Mouse (Mus musculus) heart, embryonic 16.5 days (tissue): ENCODE data around the gene Cadm2. TPM values are rescaled to one million over a fixed set of nuclear protein-coding genes. Genes with fewer than 3 reads are reported as not detected.

ENCODE experiments used
- ATAC-seq: fragments of 200-750 bp; cut with Nextera tagmentation; replicated peaks from 2 replicates; pipeline ENCODE4 v1.8.0; 2017; ENCODE audit warnings: moderate number of reproducible peaks; ENCODE audit not compliant: insufficient read depth, low FRiP score; ENCODE audit errors: extremely low read depth
- H3K27ac ChIP-seq: fragments of 300-500 bp; sonication (generic); 2 replicates; pipeline ENCODE4 v1.5.1; 2014; ENCODE audit warnings: mild to moderate bottlenecking, low read length, control low read depth, moderate library complexity
- H3K27me3 ChIP-seq: fragments of 300-500 bp; sonication (generic); 2 replicates; pipeline ENCODE4 v1.6.1; 2014; ENCODE audit warnings: low read length, mixed read lengths; ENCODE audit not compliant: control insufficient read depth, insufficient read depth
- H3K36me3 ChIP-seq: fragments of 300-500 bp; sonication (generic); 2 replicates; pipeline ENCODE4 v1.6.1; 2014; ENCODE audit not compliant: control insufficient read depth, insufficient read depth
- H3K4me1 ChIP-seq: fragments of 300-500 bp; sonication (generic); 2 replicates; pipeline ENCODE4 v1.6.1; 2014; ENCODE audit warnings: low read length, mixed read lengths; ENCODE audit not compliant: control insufficient read depth, insufficient read depth
- H3K4me2 ChIP-seq: fragments of 300-500 bp; sonication (generic); 2 replicates; pipeline ENCODE4 v1.6.1; 2014; ENCODE audit warnings: low read depth, mild to moderate bottlenecking, control low read depth, low read length
- H3K4me3 ChIP-seq: fragments of 300-500 bp; sonication (generic); 2 replicates; pipeline ENCODE4 v1.5.1; 2014; ENCODE audit warnings: mild to moderate bottlenecking, control low read depth, low read length
- H3K9ac ChIP-seq: fragments of 300-500 bp; sonication (generic); 2 replicates; pipeline ENCODE4 v1.6.1; 2014; ENCODE audit warnings: low read length, control low read depth
- H3K9me3 ChIP-seq: fragments of 300-500 bp; sonication (generic); replicated peaks from 2 replicates; pipeline ENCODE4 v1.6.1; 2016; ENCODE audit warnings: low read length; ENCODE audit not compliant: control insufficient read depth
- WGBS: fragments of 180-500 bp; shearing (Covaris S2); extraction: QIAGEN DNeasy Blood & Tissue Kit; methylation state at CpG from one replicate; pipeline ENCODE4 v1.1.7; 2014; 5-methylcytosine and 5-hydroxymethylcytosine counted together
- polyA plus RNA-seq: library from polyadenylated mRNA; unstranded; fragments of >200 nt; fragmentation: Nextera tagmentation; extraction: Ambion mirVana; gene quantifications from 2 replicates; pipeline ENCODE4 v1.2.1, GENCODE M21; 2015

The Cadm2 gene
- polyA plus RNA-seq, 1 experiment from 2014 or later, result 0.20 TPM

DNA sequence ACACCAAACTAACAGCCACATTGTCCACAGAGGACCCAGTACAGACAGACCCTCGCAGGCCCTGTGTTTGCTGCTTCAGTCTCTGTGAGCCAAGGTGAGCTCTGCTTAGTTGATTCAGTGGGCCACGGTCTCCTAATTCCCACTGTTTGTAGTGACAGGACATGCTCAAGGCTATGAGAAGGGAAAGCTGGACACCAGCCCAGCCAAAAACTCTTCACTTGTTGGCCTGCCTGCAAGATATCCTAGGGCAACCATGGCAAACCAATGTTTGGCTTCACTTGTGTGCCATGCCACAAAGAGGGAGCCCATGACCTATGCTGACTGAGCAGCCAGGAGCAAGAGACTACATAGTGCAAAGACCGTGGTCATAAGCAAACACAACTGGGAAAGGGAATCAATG lies 795.8 kb downstream of the Cadm2 start:
- WGBS, result 81% methylated on average over 3 of the region's 3 CpGs
- H3K36me3 ChIP-seq, result no peaks in the 10 kb centered on the region
- no peak overlapping the region for H3K9ac ChIP-seq
- ATAC-seq, result no peak
- H3K9me3 ChIP-seq, result no peaks in the 10 kb centered on the region
- H3K4me1 ChIP-seq, result no peaks in the 10 kb centered on the region
- no peak overlapping the region for H3K4me3 ChIP-seq
- H3K4me2 ChIP-seq, result no peak overlapping the region
- no peak overlapping the region for H3K27ac ChIP-seq
- H3K27me3 ChIP-seq, result no peaks in the 10 kb centered on the region

DNA sequence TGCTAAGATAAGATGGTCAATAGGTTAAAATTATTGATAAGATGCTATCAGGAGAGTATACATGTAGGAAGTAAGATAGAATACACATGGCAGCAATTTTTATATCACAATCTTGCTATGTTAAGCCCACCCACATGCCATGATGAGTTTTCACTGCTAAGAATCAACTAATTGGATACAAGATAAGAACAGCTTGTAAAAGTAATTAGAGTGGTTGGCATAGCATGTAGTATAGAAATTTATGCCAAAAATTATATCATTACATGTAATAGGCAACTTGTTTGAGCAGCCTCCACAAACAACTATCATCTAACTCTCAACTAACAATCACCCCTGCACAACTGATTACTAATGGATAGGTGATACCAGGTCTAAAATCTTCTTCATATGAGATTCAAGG lies 809.2 kb downstream of the Cadm2 start:
- Histone ChIP-seq H3K36me3 (no peaks in the 10 kb centered on the region), H3K4me3 (no peak overlapping the region), H3K27ac (no peak overlapping the region), H3K9me3 (no peaks in the 10 kb centered on the region), H3K27me3 (no peaks in the 10 kb centered on the region), H3K4me2 (no peak overlapping the region), H3K4me1 (no peaks in the 10 kb centered on the region), H3K9ac (no peak overlapping the region)
- no peak for ATAC-seq

DNA sequence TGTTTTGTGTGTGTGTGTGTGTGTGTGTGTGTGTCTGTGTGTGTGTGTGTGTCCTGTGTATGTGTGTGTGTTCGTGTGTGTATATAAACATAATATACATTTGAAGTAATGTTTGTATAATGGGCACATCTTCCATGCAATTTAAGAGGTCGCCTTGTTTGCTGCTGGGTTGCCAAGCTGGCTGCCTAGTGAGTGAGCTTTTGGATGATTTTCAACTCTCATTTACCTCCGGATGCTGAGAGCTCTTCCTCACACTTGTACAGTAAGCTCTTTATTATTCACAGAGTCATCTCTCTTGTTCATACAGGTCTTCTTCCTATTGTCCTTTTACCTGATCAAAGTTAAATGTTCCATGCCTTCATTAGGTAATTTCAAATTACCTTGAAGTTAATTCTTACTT lies 822.5 kb downstream of the Cadm2 start:
- Histone ChIP-seq H3K4me3 (no peak overlapping the region), H3K9ac (no peak overlapping the region), H3K27ac (no peak overlapping the region), H3K4me1 (no peaks in the 10 kb centered on the region), H3K36me3 (no peaks in the 10 kb centered on the region), H3K27me3 (no peaks in the 10 kb centered on the region), H3K9me3 (no peaks in the 10 kb centered on the region), H3K4me2 (no peak overlapping the region)
- ATAC-seq, result no peak
- WGBS, result 62% methylated on average over 3 of the region's 3 CpGs

DNA sequence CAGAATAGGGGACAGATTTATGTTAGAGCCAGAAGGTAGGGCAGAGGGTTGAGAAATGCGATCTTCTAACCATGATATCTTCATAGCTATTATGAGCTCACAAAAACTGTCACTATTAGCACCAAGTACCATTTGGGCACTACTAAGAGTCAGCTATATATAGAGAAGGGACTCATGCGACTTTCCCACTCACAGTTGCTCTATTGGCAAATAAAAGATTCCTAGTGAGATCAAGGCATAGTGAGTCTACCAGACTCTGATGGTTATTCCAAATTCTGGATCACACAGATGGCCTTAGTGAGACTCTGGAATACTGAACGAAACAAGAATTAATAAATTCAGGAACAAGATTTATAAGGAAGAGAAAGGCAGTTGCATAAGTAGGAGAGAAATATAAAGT lies 827.6 kb downstream of the Cadm2 start:
- H3K27ac ChIP-seq, result no peak overlapping the region
- H3K4me3 ChIP-seq, result no peak overlapping the region
- H3K4me1 ChIP-seq, result no peaks in the 10 kb centered on the region
- no peak for ATAC-seq
- H3K27me3 ChIP-seq, result no peaks in the 10 kb centered on the region
- no peak overlapping the region for H3K4me2 ChIP-seq
- H3K36me3 ChIP-seq, result no peaks in the 10 kb centered on the region
- no peak overlapping the region for H3K9ac ChIP-seq
- H3K9me3 ChIP-seq, result no peaks in the 10 kb centered on the region
- WGBS, result 75% methylated on average over 3 of the region's 3 CpGs

DNA sequence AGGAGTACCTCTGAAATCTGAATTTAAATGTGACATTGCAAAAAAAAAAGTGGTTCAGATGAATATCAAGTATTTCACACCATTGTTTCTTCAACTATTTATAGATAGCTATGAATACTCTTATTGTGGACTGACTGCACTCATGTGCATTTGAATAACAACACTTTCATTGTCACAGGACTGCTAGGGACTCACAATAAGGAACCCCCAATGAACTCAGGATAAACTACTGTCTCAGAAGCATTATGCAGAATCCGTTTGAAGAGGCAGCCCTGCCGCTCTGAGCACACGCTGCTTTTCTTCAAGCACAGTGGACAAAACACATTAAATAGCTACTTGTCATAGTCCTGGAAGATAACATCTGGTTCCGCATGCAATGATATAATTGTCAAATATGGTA lies 848.8 kb downstream of the Cadm2 start:
- no peak for ATAC-seq
- 60% methylated on average over 4 of the region's 4 CpGs for WGBS

DNA sequence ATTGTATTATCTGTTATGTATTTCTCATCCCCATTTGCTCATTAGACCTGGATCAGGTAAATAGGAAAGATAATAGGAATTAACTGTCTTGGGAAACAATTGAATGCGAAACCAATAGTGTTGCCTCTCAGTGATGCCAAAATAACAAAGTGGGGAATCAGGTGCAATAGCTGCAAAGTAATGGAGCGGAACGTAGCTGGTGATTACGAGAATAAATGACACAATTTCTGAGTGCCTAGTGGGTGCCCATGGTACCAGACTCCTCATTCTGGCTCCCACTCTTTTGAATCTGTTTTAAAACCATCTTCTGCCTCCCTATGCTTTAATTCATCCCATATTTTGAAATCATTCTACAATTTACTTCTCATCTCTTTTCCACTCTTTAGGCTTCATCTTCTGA lies 851.2 kb downstream of the Cadm2 start:
- no peaks in the 10 kb centered on the region for H3K4me1 ChIP-seq
- no peak overlapping the region for H3K4me2 ChIP-seq
- 90% methylated on average over 4 of the region's 4 CpGs for WGBS
- no peak overlapping the region for H3K9ac ChIP-seq
- H3K27me3 ChIP-seq, result no peaks in the 10 kb centered on the region
- no peak for ATAC-seq
- no peaks in the 10 kb centered on the region for H3K36me3 ChIP-seq
- no peaks in the 10 kb centered on the region for H3K9me3 ChIP-seq
- H3K4me3 ChIP-seq, result no peak overlapping the region
- no peak overlapping the region for H3K27ac ChIP-seq

More for the DNA sequence above, 848.8 kb downstream of the Cadm2 start:
- no peaks in the 10 kb centered on the region for H3K9me3 ChIP-seq
- H3K4me2 ChIP-seq, result no peak overlapping the region
- no peak overlapping the region for H3K4me3 ChIP-seq
- H3K4me1 ChIP-seq, result no peaks in the 10 kb centered on the region
- no peaks in the 10 kb centered on the region for H3K36me3 ChIP-seq
- H3K27me3 ChIP-seq, result no peaks in the 10 kb centered on the region
- H3K9ac ChIP-seq, result no peak overlapping the region
- no peak overlapping the region for H3K27ac ChIP-seq

DNA sequence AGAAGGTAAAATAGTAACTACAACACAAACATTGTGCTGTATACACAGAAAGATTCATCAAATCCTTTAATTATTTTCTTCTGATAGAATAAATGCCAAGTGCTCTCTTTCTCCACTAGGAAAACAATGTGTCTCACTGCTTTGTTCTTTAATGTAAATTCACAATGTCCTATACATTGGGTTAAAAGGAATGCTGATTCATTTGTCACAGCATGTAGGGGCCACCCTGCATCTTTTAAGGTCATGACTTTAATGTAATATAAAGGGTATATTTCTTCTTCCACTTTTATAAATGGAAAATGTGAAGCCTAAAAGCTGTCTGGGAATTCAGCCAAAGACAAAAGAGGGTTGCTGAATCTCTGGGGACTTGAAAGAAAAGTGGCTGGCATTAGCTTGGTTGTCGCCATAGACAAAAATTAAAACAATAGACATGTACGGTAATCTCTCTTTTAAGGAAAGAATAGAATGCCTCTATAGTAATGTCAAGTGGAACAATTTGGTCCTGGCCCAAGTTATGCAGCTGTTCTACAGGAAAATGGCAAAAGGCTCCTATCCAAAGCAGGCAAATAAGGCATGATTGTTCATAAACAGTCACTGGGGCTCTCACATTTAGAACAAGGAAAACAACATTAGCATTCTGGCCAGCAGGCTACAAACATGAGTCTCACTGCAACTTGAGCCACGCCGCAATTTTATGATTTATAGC lies 851.9 kb downstream of the Cadm2 start:
- WGBS, result 62% methylated on average over 4 of the region's 4 CpGs
- no peaks in the 10 kb centered on the region for H3K36me3 ChIP-seq
- H3K9ac ChIP-seq, result no peak overlapping the region
- ATAC-seq, result no peak
- H3K27me3 ChIP-seq, result no peaks in the 10 kb centered on the region
- H3K27ac ChIP-seq, result no peak overlapping the region
- no peak overlapping the region for H3K4me2 ChIP-seq
- H3K4me1 ChIP-seq, result no peaks in the 10 kb centered on the region
- H3K9me3 ChIP-seq, result no peaks in the 10 kb centered on the region
- H3K4me3 ChIP-seq, result no peak overlapping the region

DNA sequence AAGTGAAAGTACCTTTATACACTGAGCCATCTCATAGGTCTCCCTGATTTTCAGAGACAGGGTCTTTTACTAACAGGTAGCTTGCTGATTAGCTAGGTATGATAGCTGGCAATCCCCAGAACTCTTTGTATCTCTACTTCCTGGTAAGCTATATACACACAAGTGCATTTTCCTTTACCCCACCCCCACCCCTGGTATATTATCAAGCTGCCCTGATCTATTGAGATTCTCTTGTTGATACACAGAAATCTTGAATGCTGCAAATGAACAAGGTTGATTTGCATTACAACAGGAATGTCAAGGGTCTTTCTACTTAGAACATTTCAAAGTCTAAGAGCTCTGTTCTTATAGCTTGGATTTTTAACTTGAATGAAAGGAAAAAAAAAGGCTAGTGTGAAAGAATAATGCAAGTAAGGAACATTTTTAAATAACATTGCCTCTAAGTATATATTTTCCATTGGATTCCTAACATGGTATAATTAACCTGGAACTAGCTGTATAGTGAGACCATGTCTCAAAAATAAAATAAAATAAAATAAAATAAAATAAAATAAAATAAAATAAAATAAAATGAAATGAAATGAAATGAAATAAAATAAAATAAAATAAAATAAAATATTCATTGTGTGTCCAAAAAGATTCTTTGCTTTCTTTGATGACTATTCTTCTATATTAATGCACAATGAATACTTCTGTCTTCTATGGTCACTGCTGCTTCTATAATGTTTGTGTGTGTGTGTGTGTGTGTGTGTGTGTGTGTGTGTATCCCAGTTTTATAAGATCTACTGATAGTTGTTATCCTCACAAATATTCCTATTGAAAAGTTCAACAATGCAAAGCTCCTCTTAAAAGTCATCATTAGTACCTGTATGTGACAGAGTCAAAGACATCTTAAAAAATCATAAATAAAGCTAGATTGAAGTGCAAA lies 858.9 kb downstream of the Cadm2 start:
- no peaks in the 10 kb centered on the region for H3K27me3 ChIP-seq
- no peaks in the 10 kb centered on the region for H3K4me1 ChIP-seq
- no peaks in the 10 kb centered on the region for H3K36me3 ChIP-seq
- H3K9me3 ChIP-seq, result no peaks in the 10 kb centered on the region
- H3K9ac ChIP-seq, result no peak overlapping the region
- ATAC-seq, result no peak
- no peak overlapping the region for H3K4me2 ChIP-seq
- H3K27ac ChIP-seq, result no peak overlapping the region
- no peak overlapping the region for H3K4me3 ChIP-seq

DNA sequence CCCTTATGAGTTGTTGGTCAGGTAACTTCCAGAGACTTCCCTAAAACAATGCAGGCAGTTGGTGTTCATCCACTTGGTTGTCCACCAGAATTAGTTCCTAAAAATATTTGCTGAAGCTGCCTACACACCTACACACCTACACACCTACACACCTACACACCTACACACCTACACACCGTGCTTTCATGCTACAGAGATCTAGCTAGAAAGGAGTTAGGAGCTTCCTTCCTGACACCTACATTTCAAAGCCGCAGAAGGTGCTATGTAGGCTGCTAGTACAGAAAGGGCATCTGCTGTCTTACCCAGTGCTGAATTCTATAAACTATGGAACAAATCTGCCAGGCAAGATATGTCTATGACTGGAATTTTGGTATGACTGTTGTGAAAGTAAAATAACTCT lies 872.2 kb downstream of the Cadm2 start:
- Histone ChIP-seq H3K9me3 (no peaks in the 10 kb centered on the region), H3K9ac (no peak overlapping the region), H3K4me2 (no peak overlapping the region), H3K36me3 (no peaks in the 10 kb centered on the region), H3K4me1 (no peaks in the 10 kb centered on the region), H3K27ac (no peak overlapping the region), H3K4me3 (no peak overlapping the region), H3K27me3 (no peaks in the 10 kb centered on the region)
- ATAC-seq, result no peak
- 86% methylated on average over 2 of the region's 2 CpGs for WGBS
